Mouse (Mus musculus): ENCODE data around the gene Ier3. TPM values are rescaled to one million over a fixed set of nuclear protein-coding genes. Genes with fewer than 3 reads are reported as not detected.

Ier3 gene
- polyA plus RNA-seq, 1 experiment, result 5.1 TPM

- peak; percentile 97 for DNase-seq (ENCODE audit: low read depth)
Observed at GRCm38 (mm10) chr17:35861198-35861857, 39.8 kb downstream of the Ier3 start, which contains the start of gene Nrm. TSS of gene Nrm (plus strand) at chr17:35861318.

GRCm38 (mm10) chr17:35864832-35865353, 43.4 kb downstream of the Ier3 start:
- TF ChIP-seq CTCF (IDR thresholded peaks at IDR 0.05; ENCODE audit: borderline replicate concordance, extremely low read depth, insufficient read depth, insufficient read length) (no peak), POLR2A (IDR thresholded peaks at IDR 0.05; ENCODE audit: borderline replicate concordance, extremely low read depth, insufficient read depth, insufficient read length, poor library complexity, severe bottlenecking) (no peak)
- DNase-seq (ENCODE audit: low read depth), result no peak

More at GRCm38 (mm10) chr17:35861198-35861857, 39.8 kb downstream of the Ier3 start, which contains the start of gene Nrm:
- TF ChIP-seq CTCF (IDR thresholded peaks at IDR 0.05; ENCODE audit: borderline replicate concordance, extremely low read depth, insufficient read depth, insufficient read length) (0 out of 2 replicates have a peak, but pooled peaks have one; percentile 19), POLR2A (IDR thresholded peaks at IDR 0.05; ENCODE audit: borderline replicate concordance, extremely low read depth, insufficient read depth, insufficient read length, poor library complexity, severe bottlenecking) (peak; percentile 60; the same call in 1 of the 2 replicates)

GRCm38 (mm10) chr17:35865481-35866280, 44.2 kb downstream of the Ier3 start, which contains the start of gene Ppp1r18:
TSS of gene Ppp1r18 (plus strand) at chr17:35865593.
- DNase-seq (ENCODE audit: low read depth), result peak; percentile 94

GRCm38 (mm10) chr17:35866281-35866831, 44.9 kb downstream of the Ier3 start:
- peak; percentile 74 for DNase-seq (ENCODE audit: low read depth)
- 0 out of 2 replicates have a peak, but pooled peaks have one; percentile 36 for TF ChIP-seq POLR2A (IDR thresholded peaks at IDR 0.05; ENCODE audit: borderline replicate concordance, extremely low read depth, insufficient read depth, insufficient read length, poor library complexity, severe bottlenecking)
- TF ChIP-seq CTCF (IDR thresholded peaks at IDR 0.05; ENCODE audit: borderline replicate concordance, extremely low read depth, insufficient read depth, insufficient read length), result no peak

More at GRCm38 (mm10) chr17:35865481-35866280, 44.2 kb downstream of the Ier3 start, which contains the start of gene Ppp1r18:
- TF ChIP-seq CTCF (IDR thresholded peaks at IDR 0.05; ENCODE audit: borderline replicate concordance, extremely low read depth, insufficient read depth, insufficient read length), result no peak
- peak; percentile 46; the same call in 1 of the 2 replicates for TF ChIP-seq POLR2A (IDR thresholded peaks at IDR 0.05; ENCODE audit: borderline replicate concordance, extremely low read depth, insufficient read depth, insufficient read length, poor library complexity, severe bottlenecking)

- TF ChIP-seq CTCF (IDR thresholded peaks at IDR 0.05; ENCODE audit: borderline replicate concordance, extremely low read depth, insufficient read depth, insufficient read length), result 0 out of 2 replicates have a peak, but pooled peaks have one; percentile 0
- no peak for TF ChIP-seq POLR2A (IDR thresholded peaks at IDR 0.05; ENCODE audit: borderline replicate concordance, extremely low read depth, insufficient read depth, insufficient read length, poor library complexity, severe bottlenecking)
- peak; percentile 37 for DNase-seq (ENCODE audit: low read depth)
Observed at GRCm38 (mm10) chr17:35866911-35867890, 45.7 kb downstream of the Ier3 start.

- DNase-seq (ENCODE audit: low read depth), result no peak
- TF ChIP-seq CTCF (IDR thresholded peaks at IDR 0.05; ENCODE audit: borderline replicate concordance, extremely low read depth, insufficient read depth, insufficient read length) (no peak), POLR2A (IDR thresholded peaks at IDR 0.05; ENCODE audit: borderline replicate concordance, extremely low read depth, insufficient read depth, insufficient read length, poor library complexity, severe bottlenecking) (no peak)
Observed at GRCm38 (mm10) chr17:35868165-35868820, 46.8 kb downstream of the Ier3 start.

- DNase-seq (ENCODE audit: low read depth), result no peak
- no peak for TF ChIP-seq POLR2A (IDR thresholded peaks at IDR 0.05; ENCODE audit: borderline replicate concordance, extremely low read depth, insufficient read depth, insufficient read length, poor library complexity, severe bottlenecking)
- no peak for TF ChIP-seq CTCF (IDR thresholded peaks at IDR 0.05; ENCODE audit: borderline replicate concordance, extremely low read depth, insufficient read depth, insufficient read length)
Observed at GRCm38 (mm10) chr17:35868961-35869345, 47.5 kb downstream of the Ier3 start.

GRCm38 (mm10) chr17:35869346-35870067, 48.0 kb downstream of the Ier3 start:
- TF ChIP-seq POLR2A (IDR thresholded peaks at IDR 0.05; ENCODE audit: borderline replicate concordance, extremely low read depth, insufficient read depth, insufficient read length, poor library complexity, severe bottlenecking), result no peak
- TF ChIP-seq CTCF (IDR thresholded peaks at IDR 0.05; ENCODE audit: borderline replicate concordance, extremely low read depth, insufficient read depth, insufficient read length), result no peak
- DNase-seq (ENCODE audit: low read depth), result peak; percentile 43
